Mouse (Mus musculus) heart, embryonic 16.5 days (tissue): ENCODE data around the gene Olfr1449. TPM values are rescaled to one million over a fixed set of nuclear protein-coding genes. Genes with fewer than 3 reads are reported as not detected.
"Not testable (repeated sequence)": the region's sequence is repeated elsewhere in the genome, so short reads cannot be mapped to it uniquely, and the experiment has no call there.

Experiments
- ATAC-seq: fragments of 200-750 bp; cut with Nextera tagmentation; replicated peaks from 2 replicates; pipeline ENCODE4 v1.8.0; 2017; ENCODE audit warnings: moderate number of reproducible peaks; ENCODE audit not compliant: insufficient read depth, low FRiP score; ENCODE audit errors: extremely low read depth
- H3K27ac ChIP-seq: fragments of 300-500 bp; sonication (generic); 2 replicates; pipeline ENCODE4 v1.5.1; 2014; ENCODE audit warnings: mild to moderate bottlenecking, low read length, control low read depth, moderate library complexity
- H3K27me3 ChIP-seq: fragments of 300-500 bp; sonication (generic); 2 replicates; pipeline ENCODE4 v1.6.1; 2014; ENCODE audit warnings: low read length, mixed read lengths; ENCODE audit not compliant: control insufficient read depth, insufficient read depth
- H3K36me3 ChIP-seq: fragments of 300-500 bp; sonication (generic); 2 replicates; pipeline ENCODE4 v1.6.1; 2014; ENCODE audit not compliant: control insufficient read depth, insufficient read depth
- H3K4me1 ChIP-seq: fragments of 300-500 bp; sonication (generic); 2 replicates; pipeline ENCODE4 v1.6.1; 2014; ENCODE audit warnings: low read length, mixed read lengths; ENCODE audit not compliant: control insufficient read depth, insufficient read depth
- H3K4me2 ChIP-seq: fragments of 300-500 bp; sonication (generic); 2 replicates; pipeline ENCODE4 v1.6.1; 2014; ENCODE audit warnings: low read depth, mild to moderate bottlenecking, control low read depth, low read length
- H3K4me3 ChIP-seq: fragments of 300-500 bp; sonication (generic); 2 replicates; pipeline ENCODE4 v1.5.1; 2014; ENCODE audit warnings: mild to moderate bottlenecking, control low read depth, low read length
- H3K9ac ChIP-seq: fragments of 300-500 bp; sonication (generic); 2 replicates; pipeline ENCODE4 v1.6.1; 2014; ENCODE audit warnings: low read length, control low read depth
- H3K9me3 ChIP-seq: fragments of 300-500 bp; sonication (generic); replicated peaks from 2 replicates; pipeline ENCODE4 v1.6.1; 2016; ENCODE audit warnings: low read length; ENCODE audit not compliant: control insufficient read depth
- WGBS: fragments of 180-500 bp; shearing (Covaris S2); extraction: QIAGEN DNeasy Blood & Tissue Kit; methylation state at CpG from one replicate; pipeline ENCODE4 v1.1.7; 2014; 5-methylcytosine and 5-hydroxymethylcytosine counted together
- polyA plus RNA-seq: library from polyadenylated mRNA; unstranded; fragments of >200 nt; fragmentation: Nextera tagmentation; extraction: Ambion mirVana; gene quantifications from 2 replicates; pipeline ENCODE4 v1.2.1, GENCODE M21; 2015

Gene Olfr1449
- not detected in 2 replicates for polyA plus RNA-seq

DNA sequence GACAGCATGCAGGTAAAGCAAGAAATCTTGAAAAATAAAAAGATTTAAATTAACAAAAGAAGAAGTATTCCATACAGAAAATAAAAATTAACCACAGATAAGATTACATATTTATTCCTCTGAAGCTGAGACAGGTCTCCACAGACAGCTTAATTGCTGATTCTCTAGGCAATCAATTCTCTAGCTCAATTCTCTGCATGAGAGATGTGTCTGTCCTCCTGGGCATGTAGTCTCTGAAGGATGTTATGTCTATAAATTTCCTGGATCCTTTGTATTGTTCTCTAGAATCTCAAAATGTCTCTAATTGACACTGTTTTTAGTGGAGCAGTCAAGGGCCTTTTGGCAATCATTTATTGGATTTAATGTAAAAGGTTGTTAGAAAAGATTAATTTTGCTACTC, at the start of gene Olfr1449:
TSS of gene Olfr1449 (plus strand) at position 301 of the 400 bp plus-strand sequence.
- no peak for ATAC-seq
- no peak within 1 kb of the TSS for H3K4me2 ChIP-seq
- H3K36me3 ChIP-seq = no peaks in the 10 kb centered on the region
- H3K4me3 ChIP-seq = no peak within 1 kb of the TSS
- H3K4me1 ChIP-seq = no peaks in the 10 kb centered on the region
- H3K9ac ChIP-seq = no peak within 1 kb of the TSS
- no peak within 1 kb of the TSS for H3K27ac ChIP-seq
- no peaks in the 10 kb centered on the region for H3K9me3 ChIP-seq
- no peaks in the 10 kb centered on the region for H3K27me3 ChIP-seq

DNA sequence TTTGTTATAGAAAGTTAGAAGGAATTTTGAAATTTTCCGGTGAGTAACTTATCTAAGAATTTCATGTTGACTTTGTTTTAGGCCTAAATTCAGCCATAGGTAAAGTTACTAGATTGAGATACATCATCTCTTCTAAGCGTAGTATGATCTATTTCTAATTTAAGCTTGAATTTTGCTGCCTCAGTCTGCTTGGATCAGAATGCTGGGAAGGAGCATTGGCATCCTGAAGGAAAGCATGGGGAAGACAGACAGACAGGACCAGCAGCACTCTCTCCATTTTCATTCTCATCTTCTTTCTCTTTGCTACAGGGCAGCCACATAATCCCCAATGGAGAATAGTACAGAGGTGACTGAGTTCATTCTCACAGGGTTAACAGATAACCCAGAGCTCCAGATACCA, 47.1 kb upstream of the Olfr1449 start, which contains the start of gene Olfr1445:
TSS of gene Olfr1445 (plus strand) at position 301 of the 400 bp plus-strand sequence.
- 73% methylated on average over 2 of the region's 2 CpGs for WGBS
- no peak for ATAC-seq
- no peaks in the 10 kb centered on the region for H3K27me3 ChIP-seq
- no peaks in the 10 kb centered on the region for H3K4me1 ChIP-seq
- no peaks in the 10 kb centered on the region for H3K36me3 ChIP-seq
- H3K9ac ChIP-seq = no peak within 1 kb of the TSS
- H3K4me2 ChIP-seq = no peak within 1 kb of the TSS
- H3K9me3 ChIP-seq = no peaks in the 10 kb centered on the region
- no peak within 1 kb of the TSS for H3K27ac ChIP-seq
- no peak within 1 kb of the TSS for H3K4me3 ChIP-seq

- Histone ChIP-seq H3K9me3 (no peaks in the 10 kb centered on the region), H3K27me3 (no peaks in the 10 kb centered on the region), H3K27ac (no peak within 1 kb of the TSS), H3K9ac (no peak within 1 kb of the TSS), H3K4me2 (no peak within 1 kb of the TSS), H3K4me1 (no peaks in the 10 kb centered on the region), H3K36me3 (no peaks in the 10 kb centered on the region), H3K4me3 (no peak within 1 kb of the TSS)
- no peak for ATAC-seq
- WGBS = 63% methylated on average over 1 of the region's 1 CpGs
These were observed 37.2 kb upstream of the Olfr1449 start, which contains the start of gene Olfr1446 for GRCm38 (mm10) chr19:12893424-12893823. Olfr1446 (minus strand) TSS chr19:12893524.

DNA sequence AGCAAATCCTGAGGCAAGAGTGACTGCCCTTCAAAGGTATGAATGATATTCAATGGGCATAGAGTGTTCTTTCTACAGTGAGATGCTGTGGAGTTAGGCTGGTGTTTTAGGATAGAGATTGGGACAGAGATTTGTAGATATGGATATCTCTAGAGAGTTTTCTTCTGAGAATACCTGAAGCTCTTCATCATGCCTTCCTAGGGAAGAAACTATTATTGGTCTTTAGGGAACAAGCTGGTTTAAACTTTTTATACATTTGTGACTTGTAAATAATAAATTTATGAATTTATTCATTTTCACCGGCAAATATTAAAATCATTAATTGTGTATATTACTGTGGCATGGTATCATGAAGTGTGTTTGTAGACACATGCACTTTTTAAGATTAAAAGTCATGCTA, 27.0 kb upstream of the Olfr1449 start, which contains the start of gene Olfr1447:
TSS of gene Olfr1447 (minus strand) at position 101 of the 400 bp plus-strand sequence.
- Histone ChIP-seq H3K9me3 (no peaks in the 10 kb centered on the region; the same call in 1 of the 2 replicates), H3K4me3 (no peak within 1 kb of the TSS), H3K4me2 (no peak within 1 kb of the TSS), H3K36me3 (no peaks in the 10 kb centered on the region), H3K9ac (no peak within 1 kb of the TSS), H3K27me3 (no peaks in the 10 kb centered on the region), H3K4me1 (no peaks in the 10 kb centered on the region), H3K27ac (no peak within 1 kb of the TSS)
- 84% methylated on average over 1 of the region's 1 CpGs for WGBS
- no peak for ATAC-seq

DNA sequence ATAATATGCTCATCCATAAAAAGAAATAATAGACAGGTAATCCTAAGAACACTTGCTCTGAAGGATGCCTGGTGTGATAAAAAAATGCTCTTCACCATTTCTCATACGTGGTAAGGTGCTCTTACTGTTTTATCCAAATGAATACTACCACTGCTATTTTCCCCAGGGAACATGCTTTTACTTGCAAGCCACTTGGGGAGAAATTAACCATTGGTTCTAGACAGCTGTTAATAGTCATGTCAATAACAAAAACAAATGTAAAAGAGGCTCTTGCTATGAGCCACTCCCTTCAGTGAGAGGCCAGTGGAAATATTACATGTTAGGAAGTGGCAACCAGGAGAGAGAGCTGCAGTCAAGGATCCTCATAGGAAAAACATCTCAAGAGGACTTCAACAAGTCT, 6.3 kb upstream of the Olfr1449 start, which contains the start of gene Olfr1448:
TSS of gene Olfr1448 (minus strand) at position 101 of the 400 bp plus-strand sequence.
- ATAC-seq = no peak
- no peaks in the 10 kb centered on the region for H3K4me1 ChIP-seq
- H3K4me2 ChIP-seq = no peak within 1 kb of the TSS
- H3K36me3 ChIP-seq = no peaks in the 10 kb centered on the region
- no peaks in the 10 kb centered on the region for H3K9me3 ChIP-seq
- H3K9ac ChIP-seq = no peak within 1 kb of the TSS
- WGBS = 59% methylated on average over 1 of the region's 1 CpGs
- no peak within 1 kb of the TSS for H3K27ac ChIP-seq
- no peak within 1 kb of the TSS for H3K4me3 ChIP-seq
- no peaks in the 10 kb centered on the region for H3K27me3 ChIP-seq

DNA sequence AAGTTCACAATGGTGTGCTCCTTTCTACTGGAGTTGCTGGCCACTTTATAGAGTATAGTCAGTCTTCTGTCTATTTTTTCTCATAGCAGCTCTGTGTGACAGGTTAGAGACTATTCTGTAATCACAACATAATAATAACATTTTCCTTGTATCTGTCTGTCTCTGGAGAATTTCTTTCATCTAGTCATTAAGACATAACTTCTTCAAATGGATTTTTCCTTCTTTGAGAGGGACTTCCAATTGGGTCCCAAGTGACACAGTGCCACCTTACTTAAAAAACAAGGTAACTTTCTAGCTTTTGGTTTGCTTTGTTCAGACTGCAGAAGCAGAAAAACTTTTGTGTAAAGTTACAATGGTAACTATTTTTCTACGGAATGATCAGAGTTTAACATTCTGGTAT, 19.3 kb downstream of the Olfr1449 start, which contains the start of gene Olfr1450:
TSS of gene Olfr1450 (plus strand) at position 301 of the 400 bp plus-strand sequence.
- WGBS = 80% methylated on average over 1 of the region's 1 CpGs
- H3K4me3 ChIP-seq = no peak within 1 kb of the TSS
- H3K27me3 ChIP-seq = no peaks in the 10 kb centered on the region
- H3K9ac ChIP-seq = no peak within 1 kb of the TSS
- H3K4me2 ChIP-seq = no peak within 1 kb of the TSS
- peaks cover 2% of the 10 kb centered on the region; the same call in 1 of the 2 replicates for H3K9me3 ChIP-seq
- H3K36me3 ChIP-seq = no peaks in the 10 kb centered on the region
- H3K4me1 ChIP-seq = no peaks in the 10 kb centered on the region
- no peak for ATAC-seq
- no peak within 1 kb of the TSS for H3K27ac ChIP-seq

- not testable (repeated sequence) for H3K4me2 ChIP-seq, H3K4me3 ChIP-seq, H3K9me3 ChIP-seq, H3K27me3 ChIP-seq, H3K27ac ChIP-seq, H3K36me3 ChIP-seq, ATAC-seq, H3K4me1 ChIP-seq, H3K9ac ChIP-seq
- 73% methylated on average over 5 of the region's 5 CpGs for WGBS
These were observed 39.4 kb downstream of the Olfr1449 start for GRCm38 (mm10) chr19:12970082-12970481.

Other genes starting within 250 kb of the Olfr1449 start
- gene Keg1, start 235.1 kb upstream of the Olfr1449 start, polyA plus RNA-seq = not detected in 2 replicates
- gene Cntf, start 165.2 kb upstream of the Olfr1449 start, polyA plus RNA-seq = 1.0 TPM in 2 replicates
- 9.9 and 10.5 TPM in 2 replicates for gene Zfp91, start 134.7 kb upstream of the Olfr1449 start, polyA plus RNA-seq
- gene Lpxn, start 134.6 kb upstream of the Olfr1449 start, polyA plus RNA-seq = 2.5 and 4.9 TPM in 2 replicates
- not detected in 2 replicates for gene Gm5244, start 84.2 kb upstream of the Olfr1449 start, polyA plus RNA-seq
- gene Olfr1444, start 73.6 kb upstream of the Olfr1449 start, polyA plus RNA-seq = not detected in 2 replicates
- not detected in 2 replicates for gene Olfr1445, start 47.0 kb upstream of the Olfr1449 start, polyA plus RNA-seq
- not detected in 2 replicates for gene Olfr1446, start 37.3 kb upstream of the Olfr1449 start, polyA plus RNA-seq
- not detected in 2 replicates for gene Olfr1447, start 27.1 kb upstream of the Olfr1449 start, polyA plus RNA-seq
- gene Olfr1448, start 6.4 kb upstream of the Olfr1449 start, polyA plus RNA-seq = not detected in 2 replicates
- not detected in 2 replicates for gene Olfr1450, start 19.4 kb downstream of the Olfr1449 start, polyA plus RNA-seq
- not detected in 2 replicates for gene Olfr1451, start 64.2 kb downstream of the Olfr1449 start, polyA plus RNA-seq
- not detected in 2 replicates for gene Olfr1453, start 97.5 kb downstream of the Olfr1449 start, polyA plus RNA-seq
- not detected in 2 replicates for gene Olfr1454, start 129.8 kb downstream of the Olfr1449 start, polyA plus RNA-seq
- not detected in 2 replicates for gene Olfr1457, start 167.1 kb downstream of the Olfr1449 start, polyA plus RNA-seq
- not detected in 2 replicates for gene Olfr1458, start 175.9 kb downstream of the Olfr1449 start, polyA plus RNA-seq
- not detected in 2 replicates for gene Olfr1459, start 218.7 kb downstream of the Olfr1449 start, polyA plus RNA-seq
- gene Olfr1461, start 232.2 kb downstream of the Olfr1449 start, polyA plus RNA-seq = not detected in 2 replicates